ENCODE assay signal across 30 mouse cellular contexts in the genomic region with DNA sequence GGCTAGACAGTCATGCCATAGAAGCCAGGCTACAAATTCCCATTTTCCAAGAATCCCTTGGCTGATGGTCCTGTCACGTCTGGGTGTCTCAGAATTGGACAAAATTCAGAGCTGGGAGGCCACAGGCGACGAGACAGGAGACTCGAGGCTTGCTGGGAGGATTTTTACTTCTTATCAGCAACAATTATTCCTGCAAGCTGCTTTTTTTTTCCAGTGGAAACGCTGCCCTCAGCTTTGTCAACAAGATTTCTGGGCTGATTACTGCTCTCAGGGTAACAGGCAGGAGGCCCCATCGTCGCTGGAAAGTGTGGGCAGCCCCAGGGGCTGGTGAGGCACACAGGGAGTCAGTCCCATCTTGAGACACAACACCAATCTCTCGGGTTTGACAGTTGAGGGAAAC. TPM values are rescaled to one million over a fixed set of nuclear protein-coding genes. Genes with fewer than 3 reads are reported as not detected.
DNase-seq lines count a peak whose midpoint lies in the region; ATAC-seq and TF ChIP-seq lines count a peak whose summit lies in the region.
"Had no signal": no experiment of that assay in that cellular context is flagged by ENCODE, and none has a peak within 500 bp of the region (broad histone marks: within the 10 kb centered on the region; RNA-seq: fewer than 3 reads in every experiment).

No protein-coding gene starts in this region.

- H3K27me3 ChIP-seq in liver, embryonic 11.5 days (replicated peaks; ENCODE audit: control insufficient read depth, insufficient read depth, low read length): no peaks in the 10 kb centered on the region
- H3K27me3 ChIP-seq in G1E (ENCODE audit: insufficient read depth, low read length): peaks cover 42% of the 10 kb centered on the region
- H3K27me3 ChIP-seq in liver, embryonic 14.5 days (ENCODE audit: control insufficient read depth, insufficient read depth, low read length): no peaks in the 10 kb centered on the region
- H3K27me3 ChIP-seq: embryonic facial prominence, embryonic 13.5 days; forebrain, embryonic 13.5 days had no signal

- no peak overlapping the region for H3K4me3 ChIP-seq in liver, embryonic 11.5 days (ENCODE audit: low read depth, low read length)
- H3K4me3 ChIP-seq in G1E (ENCODE audit: low read depth, low read length): no peak overlapping the region
- H3K4me3 ChIP-seq in liver, embryonic 14.5 days (ENCODE audit: insufficient read depth in 1 of 2, low read depth in 2 of 2, low read length in 2 of 2): no peak overlapping the region
- H3K4me3 ChIP-seq: embryonic facial prominence, embryonic 10.5 days; embryonic facial prominence, embryonic 13.5 days; erythroblast, embryonic 14.5 days; forebrain, embryonic 13.5 days; gastrocnemius, adult 2 months; heart, embryonic 15.5 days had no signal

- WGBS in liver, embryonic 11.5 days: 29% methylated on average over 8 of the region's 8 CpGs
- 10% methylated on average over 8 of the region's 8 CpGs for WGBS in liver, embryonic 14.5 days (ENCODE audit: insufficient replicate concordance)

- H3K4me1 ChIP-seq in liver, embryonic 11.5 days (replicated peaks; ENCODE audit: control insufficient read depth, insufficient read depth, low read length): peaks cover 2% of the 10 kb centered on the region; the same call in 1 of the 2 replicates
- H3K4me1 ChIP-seq in G1E (ENCODE audit: insufficient read depth, low read depth, low read length): peaks cover 12% of the 10 kb centered on the region
- peaks cover 0 to 5% of the 10 kb centered on the region in 2 experiments; a peak in 2 of 4 replicates for H3K4me1 ChIP-seq in liver, embryonic 14.5 days (replicated peaks; ENCODE audit: control insufficient read depth in 2 of 2, insufficient read depth in 2 of 2, low read length in 1 of 2)
- H3K4me1 ChIP-seq: embryonic facial prominence, embryonic 13.5 days had no signal

- no peak for TF ChIP-seq EP300 in liver, embryonic 14.5 days (IDR thresholded peaks at IDR 0.05; ENCODE audit: low read depth)

- no peaks in the 10 kb centered on the region for H3K9me3 ChIP-seq in liver, embryonic 11.5 days (ENCODE audit: control insufficient read depth, low read length)
- no peaks in the 10 kb centered on the region for H3K9me3 ChIP-seq in G1E (replicated peaks)
- no peaks in the 10 kb centered on the region for H3K9me3 ChIP-seq in liver, embryonic 14.5 days (ENCODE audit: control insufficient read depth, low read length)
- H3K9me3 ChIP-seq: embryonic facial prominence, embryonic 10.5 days; embryonic facial prominence, embryonic 13.5 days; forebrain, embryonic 13.5 days; heart, embryonic 15.5 days had no signal

- DNase-seq in liver, embryonic 11.5 days (ENCODE audit: low spot score): no peak
- DNase-seq in liver (no peak), 416B (ENCODE audit: low read depth) (peak; percentile 59), G1E (ENCODE audit: low spot score) (no peak)
- DNase-seq in liver, embryonic 14.5 days (ENCODE audit: low read depth in 3 of 3, low spot score in 3 of 3): no peak
- DNase-seq in neural tube, embryonic 10.5 days (ENCODE audit: extremely low spot score, low spot score): no peak
- DNase-seq in layer of hippocampus, adult 9-10 months (ENCODE audit: low spot score): no peak
- DNase-seq in yolk sac, embryonic 10.5 days (ENCODE audit: low spot score): no peak
- DNase-seq: adrenal gland, adult 2 months; adrenal gland, postnatal 14 days; cerebellum, adult 11-12 months; cerebellum, adult 8-10 months; cerebellum, postnatal 10 days; cerebellum, postnatal 36 days; embryo, embryonic 11 days; forebrain, postnatal 0 days; gastrocnemius, adult 2 months; gastrocnemius, postnatal 14 days; heart, adult 11 months; heart, postnatal 10 days; heart, postnatal 4 days had no signal

- H3K36me3 ChIP-seq in liver, embryonic 11.5 days (ENCODE audit: control insufficient read depth, insufficient read depth, low read length): no peaks in the 10 kb centered on the region
- H3K36me3 ChIP-seq in G1E (replicated peaks): no peaks in the 10 kb centered on the region
- H3K36me3 ChIP-seq in liver, embryonic 14.5 days (replicated peaks; ENCODE audit: control insufficient read depth, insufficient read depth, low read depth): no peaks in the 10 kb centered on the region
- H3K36me3 ChIP-seq: embryonic facial prominence, embryonic 10.5 days; embryonic facial prominence, embryonic 13.5 days; heart, embryonic 15.5 days had no signal

- 0 out of 2 replicates have a peak, but pooled peaks have one; percentile 20 for ATAC-seq in liver, embryonic 11.5 days (replicated peaks; ENCODE audit: low FRiP score)
- ATAC-seq in G1E (ENCODE audit: extremely low read depth, insufficient number of reproducible peaks, low FRiP score, poor library complexity, severe bottlenecking): peak; percentile 46
- peak; percentile 39; the same call in 1 of the 2 replicates for ATAC-seq in liver, embryonic 14.5 days (ENCODE audit: insufficient read depth)
- ATAC-seq: forebrain, embryonic 13.5 days; forebrain, postnatal 0 days; hindbrain, postnatal 0 days; inflammation-experienced regulatory T-cells, adult 6 months had no signal

- TF ChIP-seq CTCF in G1E (IDR thresholded peaks at IDR 0.05; ENCODE audit: low read depth, low read length): no peak
- TF ChIP-seq CTCF in liver, embryonic 14.5 days (IDR thresholded peaks at IDR 0.05; ENCODE audit: low read depth): no peak

- no peak overlapping the region for H3K27ac ChIP-seq in liver, embryonic 11.5 days (ENCODE audit: low read depth, low read length)
- no peak overlapping the region for H3K27ac ChIP-seq in liver, embryonic 14.5 days
- H3K27ac ChIP-seq: embryonic facial prominence, embryonic 10.5 days; embryonic facial prominence, embryonic 13.5 days; forebrain, embryonic 13.5 days; gastrocnemius, adult 2 months; heart, embryonic 15.5 days; hindbrain, embryonic 14.5 days; hindbrain, postnatal 0 days had no signal

- no peak overlapping the region for H3K9ac ChIP-seq in liver, embryonic 11.5 days (ENCODE audit: low read depth, low read length)
- no peak overlapping the region for H3K9ac ChIP-seq in liver, embryonic 14.5 days (replicated peaks)
- H3K9ac ChIP-seq: embryonic facial prominence, embryonic 13.5 days; forebrain, embryonic 13.5 days; forebrain, postnatal 0 days; heart, embryonic 15.5 days; hindbrain, embryonic 14.5 days had no signal

- H3K4me2 ChIP-seq in liver, embryonic 11.5 days: no peak overlapping the region
- H3K4me2 ChIP-seq in liver, embryonic 14.5 days (ENCODE audit: low read depth): no peak overlapping the region
- H3K4me2 ChIP-seq: embryonic facial prominence, embryonic 13.5 days; forebrain, embryonic 13.5 days; heart, embryonic 11.5 days; heart, embryonic 15.5 days; hindbrain, embryonic 14.5 days had no signal

RNA-seq across cellular contexts. Expression of a gene that starts 17.9 kb away (rescaled TPM):
- 0.96 and 1.2 TPM in 2 replicates for polyA plus RNA-seq in liver, embryonic 11.5 days (2014; fragmentation: Nextera tagmentation; extraction: Ambion mirVana)
- total RNA-seq in G1E (2014; fragmentation: Nextera tagmentation) (0.45 and 1.1 TPM in 2 replicates), G1E (2017) (0.23 and 0.33 TPM in 2 replicates)
- polyA plus RNA-seq in G1E (2012): 0.09 and 0.11 TPM in 2 replicates
- 0.08 and 0.11 TPM in 2 replicates for polyA plus RNA-seq in liver, embryonic 14.5 days (2012; rRNA removed)
- polyA plus RNA-seq in liver, embryonic 14.5 days (2014; fragmentation: Nextera tagmentation; extraction: Ambion mirVana): 0.15 and 0.32 TPM in 2 replicates
- polyA plus RNA-seq: erythroblast, embryonic 14.5 days; forebrain, embryonic 13.5 days had no signal

RNA-seq across cellular contexts. Expression of a gene that starts 48.2 kb away (rescaled TPM):
- 28.1 and 33.5 TPM in 2 replicates for polyA plus RNA-seq in liver, embryonic 11.5 days (2014; fragmentation: Nextera tagmentation; extraction: Ambion mirVana)
- total RNA-seq in G1E (2014; fragmentation: Nextera tagmentation): 20.4 and 21.1 TPM in 2 replicates
- total RNA-seq in G1E (2017): 3.0 and 3.9 TPM in 2 replicates
- 117 and 164 TPM in 2 replicates for polyA plus RNA-seq in G1E (2012)
- polyA plus RNA-seq in liver, embryonic 14.5 days (2012; rRNA removed): 8.6 and 11.3 TPM in 2 replicates
- 4.7 and 6.6 TPM in 2 replicates for polyA plus RNA-seq in liver, embryonic 14.5 days (2014; fragmentation: Nextera tagmentation; extraction: Ambion mirVana)
